Mouse (Mus musculus) liver, postnatal 0 days (tissue): ENCODE measurements around the gene Tmem40. TPM values are rescaled to one million over a fixed set of nuclear protein-coding genes. Genes with fewer than 3 reads are reported as not detected.

Source experiments
- ATAC-seq: fragments of 200-750 bp; cut with Nextera tagmentation; 2 replicates; pipeline ENCODE4 v1.8.0; 2017; ENCODE audit warnings: mild to moderate bottlenecking, moderate library complexity
- DNase-seq: peaks from one replicate; pipeline ENCODE4 v3.0.0-alpha.2; 2016
- H3K27ac ChIP-seq: fragments of 300-500 bp; sonication (generic); 2 replicates; pipeline ENCODE4 v1.5.1; 2014; ENCODE audit warnings: antibody characterized with exemption, moderate library complexity, mild to moderate bottlenecking, low read depth
- H3K27me3 ChIP-seq: fragments of 300-500 bp; sonication (generic); 2 replicates; pipeline ENCODE4 v1.6.1; 2014; ENCODE audit warnings: low read length, control low read depth, mixed read lengths; ENCODE audit not compliant: insufficient read depth
- H3K36me3 ChIP-seq: fragments of 300-500 bp; sonication (generic); replicated peaks from 2 replicates; pipeline ENCODE4 v1.6.1; 2014; ENCODE audit warnings: mild to moderate bottlenecking, control low read depth, low read length, moderate library complexity, mixed read lengths; ENCODE audit not compliant: insufficient read depth
- H3K4me1 ChIP-seq: fragments of 300-500 bp; sonication (generic); 2 replicates; pipeline ENCODE4 v1.6.1; 2014; ENCODE audit warnings: antibody characterized with exemption, mild to moderate bottlenecking, control low read depth; ENCODE audit not compliant: insufficient read depth
- H3K4me2 ChIP-seq: fragments of 300-500 bp; sonication (generic); 2 replicates; pipeline ENCODE4 v1.6.1; 2014; ENCODE audit warnings: low read depth, mild to moderate bottlenecking, low read length, moderate library complexity, mixed read lengths
- H3K4me3 ChIP-seq: fragments of 300-500 bp; sonication (generic); 2 replicates; pipeline ENCODE4 v1.5.1; 2014; ENCODE audit warnings: low read depth, low read length
- H3K9ac ChIP-seq: fragments of 300-500 bp; sonication (generic); replicated peaks from 2 replicates; pipeline ENCODE4 v1.6.1; 2014; ENCODE audit warnings: mild to moderate bottlenecking, moderate library complexity
- H3K9me3 ChIP-seq: fragments of 300-500 bp; sonication (generic); 2 replicates; pipeline ENCODE4 v1.6.1; 2016; ENCODE audit warnings: mild to moderate bottlenecking, control low read depth, low read length, mixed read lengths
- CTCF ChIP-seq: sonication (generic); IDR thresholded peaks from 2 replicates; pipeline ENCODE4 v1.5.1; 2016; ENCODE audit warnings: antibody characterized with exemption, low read depth
- EP300 ChIP-seq: IDR thresholded peaks from 2 replicates; pipeline ENCODE4 v1.6.1; 2016; ENCODE audit warnings: antibody characterized with exemption, low read depth, mild to moderate bottlenecking
- WGBS: fragments of 180-500 bp; shearing (Covaris S2); extraction: QIAGEN DNeasy Blood & Tissue Kit; methylation state at CpG from one replicate; pipeline ENCODE4 v1.1.7; 2014; ENCODE audit not compliant: insufficient replicate concordance; 5-methylcytosine and 5-hydroxymethylcytosine counted together
- polyA plus RNA-seq: library from polyadenylated mRNA; unstranded; fragments of >200 nt; fragmentation: Nextera tagmentation; extraction: Ambion mirVana; gene quantifications from 2 replicates; pipeline ENCODE4 v1.2.1, GENCODE M21; 2015

Tmem40 gene
- polyA plus RNA-seq, 1 experiment from 2014 or later: 21.2 TPM

DNA sequence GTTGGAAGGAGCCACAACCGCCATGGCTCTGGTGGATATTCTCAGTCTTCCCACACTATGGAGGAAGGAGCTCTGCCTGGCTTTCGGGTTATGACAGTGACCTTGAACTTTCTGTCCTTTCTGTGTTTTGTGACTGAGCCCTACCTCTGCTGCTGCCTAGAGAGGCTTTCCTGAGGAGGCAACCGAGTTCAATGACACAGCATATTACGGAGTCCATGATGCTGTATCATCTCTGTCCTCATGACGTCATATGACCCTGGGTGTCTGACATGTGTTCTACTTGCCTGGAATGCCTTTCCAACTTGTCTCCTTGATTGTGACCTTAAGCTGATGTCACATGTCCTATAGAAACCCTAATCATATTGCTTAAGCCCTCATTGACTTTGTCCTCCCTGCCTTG lies 23.2 kb downstream of the Tmem40 start:
- Histone ChIP-seq H3K27ac (no peak overlapping the region), H3K4me3 (no peak overlapping the region), H3K4me1 (peaks cover 7% of the 10 kb centered on the region), H3K36me3 (peaks cover 14% of the 10 kb centered on the region; the same call in 1 of the 2 replicates), H3K27me3 (no peaks in the 10 kb centered on the region), H3K9me3 (peaks cover 2% of the 10 kb centered on the region; the same call in 1 of the 2 replicates), H3K9ac (no peak overlapping the region), H3K4me2 (no peak overlapping the region)
- WGBS: 68% methylated on average over 5 of the region's 5 CpGs
- peak; percentile 53 for ATAC-seq
- DNase-seq: no peak
- TF ChIP-seq CTCF (no peak), EP300 (no peak)

DNA sequence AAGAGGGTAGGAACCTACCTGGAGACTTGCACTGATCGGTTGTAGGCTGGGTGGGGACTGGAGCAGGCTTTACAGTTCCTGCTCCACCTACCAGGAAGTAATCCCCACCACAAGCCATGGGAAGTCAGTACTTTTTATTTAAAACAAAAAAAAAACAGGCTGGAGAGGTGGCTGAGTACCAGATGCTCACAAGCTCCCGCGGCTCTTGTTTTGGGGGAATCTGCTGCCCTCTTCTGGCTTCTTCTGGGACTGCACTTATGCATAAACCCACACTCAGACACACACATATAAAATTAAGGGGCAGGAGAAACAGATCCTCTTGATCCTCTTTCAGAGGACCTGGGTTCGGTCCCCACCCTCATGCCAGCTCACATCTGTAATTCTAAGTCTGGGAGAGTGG lies 27.3 kb downstream of the Tmem40 start:
- Histone ChIP-seq H3K4me1 (no peaks in the 10 kb centered on the region), H3K27ac (no peak overlapping the region), H3K9ac (no peak overlapping the region), H3K4me2 (no peak overlapping the region), H3K36me3 (peaks cover 8% of the 10 kb centered on the region; the same call in 1 of the 2 replicates), H3K4me3 (no peak overlapping the region), H3K27me3 (no peaks in the 10 kb centered on the region), H3K9me3 (peaks cover 2% of the 10 kb centered on the region; the same call in 1 of the 2 replicates)
- DNase-seq: peak; percentile 63
- TF ChIP-seq CTCF (peak; percentile 69), EP300 (no peak)
- no peak for ATAC-seq
- 67% methylated on average over 4 of the region's 4 CpGs for WGBS

DNA sequence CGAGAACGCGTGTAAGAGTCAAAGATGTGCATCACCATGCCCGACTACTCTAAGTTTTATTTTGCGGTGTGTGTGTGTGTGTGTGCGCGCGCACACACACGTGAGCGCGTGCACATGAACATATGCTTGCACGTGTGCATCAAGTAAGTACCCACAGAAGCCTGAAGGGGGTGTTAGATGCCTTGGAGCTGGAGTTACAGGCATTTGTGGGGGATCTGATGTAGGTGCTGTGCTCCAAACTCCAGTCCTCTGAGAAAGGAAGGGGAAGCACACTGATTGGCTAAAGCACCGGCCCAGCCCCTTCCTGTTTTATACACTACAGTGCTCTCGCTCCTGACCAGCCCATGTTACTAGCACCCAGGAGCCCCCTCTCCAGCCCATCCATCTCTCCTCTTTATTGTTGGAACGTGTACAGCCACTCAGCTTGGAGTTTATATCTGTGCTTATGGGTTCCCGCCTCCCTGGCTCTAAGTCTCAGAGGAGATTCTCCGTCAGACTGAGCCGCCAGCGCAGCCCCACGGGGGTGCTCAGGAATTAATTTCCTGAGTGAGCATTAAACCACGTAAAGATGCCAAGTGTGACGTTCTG lies 29.8 kb downstream of the Tmem40 start:
- ATAC-seq (no peak), DNase-seq (no peak)
- TF ChIP-seq CTCF: no peak
- no peak for TF ChIP-seq EP300
- H3K27ac ChIP-seq: no peak overlapping the region
- no peak overlapping the region for H3K4me2 ChIP-seq
- 0 out of 2 replicates have a peak, but pooled peaks cover 4% of the 10 kb centered on the region for H3K36me3 ChIP-seq
- H3K4me3 ChIP-seq: no peak overlapping the region
- no peak overlapping the region for H3K9ac ChIP-seq
- 88% methylated on average over 22 of the region's 22 CpGs for WGBS
- peaks cover 3% of the 10 kb centered on the region; the same call in 1 of the 2 replicates for H3K9me3 ChIP-seq
- H3K27me3 ChIP-seq: no peaks in the 10 kb centered on the region
- H3K4me1 ChIP-seq: no peaks in the 10 kb centered on the region

- ATAC-seq: peak; percentile 48; the same call in 1 of the 2 replicates
- H3K4me2 ChIP-seq: peak overlapping the region; percentile 7
- H3K27ac ChIP-seq: no peak overlapping the region
- no peak overlapping the region for H3K9ac ChIP-seq
- no peaks in the 10 kb centered on the region for H3K4me1 ChIP-seq
- WGBS: 68% methylated on average over 20 of the region's 20 CpGs
- no peaks in the 10 kb centered on the region for H3K27me3 ChIP-seq
- H3K36me3 ChIP-seq: no peaks in the 10 kb centered on the region
- H3K9me3 ChIP-seq: peaks cover 6% of the 10 kb centered on the region; the same call in 1 of the 2 replicates
- DNase-seq: no peak
- no peak for TF ChIP-seq CTCF
- no peak for TF ChIP-seq EP300
- H3K4me3 ChIP-seq: no peak overlapping the region
These were observed 31.5 kb downstream of the Tmem40 start for GRCm38 (mm10) chr6:115730560-115731342.

GRCm38 (mm10) chr6:115727570-115727969 lies 34.6 kb downstream of the Tmem40 start:
- Histone ChIP-seq H3K4me2 (no peak overlapping the region), H3K36me3 (no peaks in the 10 kb centered on the region), H3K4me1 (peaks cover 5% of the 10 kb centered on the region; the same call in 1 of the 2 replicates), H3K9ac (no peak overlapping the region), H3K27ac (no peak overlapping the region), H3K9me3 (peaks cover 4% of the 10 kb centered on the region; the same call in 1 of the 2 replicates), H3K27me3 (no peaks in the 10 kb centered on the region), H3K4me3 (no peak overlapping the region)
- TF ChIP-seq EP300 (no peak), CTCF (no peak)
- no peak for ATAC-seq
- 74% methylated on average over 2 of the region's 2 CpGs for WGBS
- no peak for DNase-seq

- peak; percentile 75 for DNase-seq
- peaks cover 4% of the 10 kb centered on the region; the same call in 1 of the 2 replicates for H3K9me3 ChIP-seq
- no peak overlapping the region for H3K27ac ChIP-seq
- TF ChIP-seq EP300 (no peak), CTCF (peak; percentile 89)
- no peak overlapping the region for H3K4me2 ChIP-seq
- no peaks in the 10 kb centered on the region for H3K36me3 ChIP-seq
- no peak overlapping the region for H3K9ac ChIP-seq
- no peak; the same call in 1 of the 2 replicates for ATAC-seq
- H3K4me1 ChIP-seq: peaks cover 5% of the 10 kb centered on the region; the same call in 1 of the 2 replicates
- no peaks in the 10 kb centered on the region for H3K27me3 ChIP-seq
- H3K4me3 ChIP-seq: no peak overlapping the region
- 95% methylated on average over 1 of the region's 1 CpGs for WGBS
These were observed 35.1 kb downstream of the Tmem40 start for GRCm38 (mm10) chr6:115727108-115727507.
